Mouse (Mus musculus): ENCODE data around the gene Bpifc.

GRCm38 (mm10) chr10:85966476-85966875 is 45.2 kb downstream of the Bpifc start:
- no peak for TF ChIP-seq CTCF (IDR thresholded peaks at IDR 0.05; ENCODE audit: low read depth)
- TF ChIP-seq EP300 (IDR thresholded peaks at IDR 0.05; ENCODE audit: low read depth): no peak
